ENCODE assay signal across 23 mouse cellular contexts in genomic region chr9:67354356-67354755, GRCm38 (mm10).
DNase-seq lines count a peak whose midpoint lies in the region; ATAC-seq lines count a peak whose summit lies in the region.
"Had no signal": no experiment of that assay in that cellular context is flagged by ENCODE, and none has a peak within 500 bp of the region (broad histone marks: within the 10 kb centered on the region; RNA-seq: fewer than 3 reads in every experiment).

No protein-coding gene starts in this region.

- peak; percentile 79 for ATAC-seq in frontal cortex, adult (ENCODE audit: low TSS enrichment)
- ATAC-seq in liver, embryonic 11.5 days (replicated peaks; ENCODE audit: low FRiP score), result no peak
- ATAC-seq: activated CD4-positive, CD25-positive, alpha-beta regulatory T cell, adult 4 months; forebrain, embryonic 14.5 days; hindbrain, embryonic 16.5 days had no signal

- no peaks in the 10 kb centered on the region for H3K27me3 ChIP-seq in liver, embryonic 11.5 days (replicated peaks; ENCODE audit: control insufficient read depth, insufficient read depth, low read length)
- H3K27me3 ChIP-seq: embryonic facial prominence, embryonic 12.5 days; embryonic facial prominence, embryonic 15.5 days; hindbrain, embryonic 13.5 days had no signal

- H3K9ac ChIP-seq in liver, embryonic 11.5 days (ENCODE audit: low read depth, low read length), result no peak overlapping the region
- H3K9ac ChIP-seq: embryonic facial prominence, embryonic 12.5 days; embryonic facial prominence, embryonic 15.5 days; hindbrain, embryonic 13.5 days had no signal

- H3K4me3 ChIP-seq in liver, embryonic 11.5 days (ENCODE audit: low read depth, low read length), result no peak overlapping the region
- H3K4me3 ChIP-seq: embryonic facial prominence, embryonic 12.5 days; embryonic facial prominence, embryonic 15.5 days; hindbrain, embryonic 10.5 days; hindbrain, embryonic 13.5 days had no signal

- H3K4me2 ChIP-seq in liver, embryonic 11.5 days, result no peak overlapping the region
- H3K4me2 ChIP-seq: embryonic facial prominence, embryonic 12.5 days; embryonic facial prominence, embryonic 15.5 days; heart, embryonic 11.5 days; hindbrain, embryonic 13.5 days had no signal

- H3K9me3 ChIP-seq in liver, embryonic 11.5 days (ENCODE audit: control insufficient read depth, low read length), result no peaks in the 10 kb centered on the region
- H3K9me3 ChIP-seq: embryonic facial prominence, embryonic 12.5 days; embryonic facial prominence, embryonic 15.5 days; hindbrain, embryonic 10.5 days; hindbrain, embryonic 13.5 days had no signal

- H3K27ac ChIP-seq in liver, embryonic 11.5 days (ENCODE audit: low read depth, low read length), result no peak overlapping the region
- H3K27ac ChIP-seq: embryonic facial prominence, embryonic 12.5 days; embryonic facial prominence, embryonic 15.5 days; hindbrain, embryonic 10.5 days; hindbrain, embryonic 13.5 days had no signal

- no peaks in the 10 kb centered on the region for H3K36me3 ChIP-seq in liver, embryonic 11.5 days (ENCODE audit: control insufficient read depth, insufficient read depth, low read length)

- WGBS in liver, embryonic 11.5 days, result 86% methylated on average over 14 of the region's 14 CpGs

- no peak for DNase-seq in frontal cortex, postnatal 25 days (ENCODE audit: low spot score in 2 of 2)
- DNase-seq in layer of hippocampus, adult 11-12 months (ENCODE audit: low spot score), result peak; percentile 20
- no peak for DNase-seq in layer of hippocampus, postnatal 25 days (ENCODE audit: extremely low spot score in 1 of 2, low spot score in 1 of 2)
- DNase-seq in brain, adult 2 months (ENCODE audit: low read depth, low spot score), result peak; percentile 60
- DNase-seq in layer of hippocampus, adult 9-10 months (ENCODE audit: low spot score), result peak; percentile 16
- no peak for DNase-seq in thymus, postnatal 36 days
- no peak for DNase-seq in liver, embryonic 11.5 days (ENCODE audit: low spot score)
- DNase-seq: adrenal gland, adult 8-10 months; adrenal gland, postnatal 25 days; cerebellum, adult 18-20 months; cerebellum, adult 9-11 months; cerebellum, postnatal 25 days; gastrocnemius, postnatal 10 days; gastrocnemius, postnatal 36 days had no signal

- H3K4me1 ChIP-seq in liver, embryonic 11.5 days (replicated peaks; ENCODE audit: control insufficient read depth, insufficient read depth, low read length), result no peaks in the 10 kb centered on the region
- H3K4me1 ChIP-seq: embryonic facial prominence, embryonic 12.5 days; embryonic facial prominence, embryonic 15.5 days; hindbrain, embryonic 10.5 days; hindbrain, embryonic 13.5 days had no signal

Comparison
In these comparisons a context has a peak if more than half of its experiments do, and no peak if none do; other contexts are left out.
1. DNase-seq: peak in layer of hippocampus, adult 11-12 months (single experiment), brain, adult 2 months (single experiment) and layer of hippocampus, adult 9-10 months (single experiment); none in frontal cortex, postnatal 25 days (0 of 2), layer of hippocampus, postnatal 25 days (0 of 2), thymus, postnatal 36 days (0 of 2) and liver, embryonic 11.5 days (single experiment).